Mouse (Mus musculus) ES-Bruce4 (cell line): ENCODE results near the gene Mrgpre.

Experiments
- CTCF ChIP-seq: IDR thresholded peaks from one replicate; pipeline ENCODE4 v1.8.1; 2011; ENCODE audit warnings: low read depth, low read length
- EP300 ChIP-seq: IDR thresholded peaks from 2 replicates; pipeline ENCODE4 v1.6.1; 2011; ENCODE audit warnings: low read depth, low read length; ENCODE audit not compliant: insufficient read depth
- POLR2A ChIP-seq: IDR thresholded peaks from one replicate; pipeline ENCODE4 v1.8.1; 2011; ENCODE audit warnings: low read length; ENCODE audit not compliant: insufficient read depth

DNA sequence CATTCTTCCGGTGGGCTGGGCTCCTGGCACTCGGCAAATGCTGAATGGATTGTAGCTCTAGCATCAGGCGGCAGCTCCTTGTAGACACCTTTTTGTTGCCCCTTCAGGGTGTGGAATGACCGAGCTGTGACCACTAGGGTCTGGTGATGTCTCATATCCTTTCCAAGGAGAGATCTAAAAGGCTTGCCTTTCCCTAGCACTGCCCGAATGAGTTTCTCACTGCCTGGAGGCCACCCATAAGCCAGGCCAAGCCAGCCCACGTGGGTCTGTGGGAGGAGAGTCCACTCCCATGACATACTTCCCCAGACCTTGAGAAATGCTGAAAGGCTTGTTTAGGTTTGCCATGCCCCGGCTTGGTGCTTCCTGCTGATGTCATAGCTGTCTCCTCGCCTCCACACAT, 47.9 kb upstream of the Mrgpre start:
- TF ChIP-seq EP300: no peak
- TF ChIP-seq CTCF: no peak
- TF ChIP-seq POLR2A: no peak
